Mouse (Mus musculus): ENCODE results near the gene Mrpl14.

DNA sequence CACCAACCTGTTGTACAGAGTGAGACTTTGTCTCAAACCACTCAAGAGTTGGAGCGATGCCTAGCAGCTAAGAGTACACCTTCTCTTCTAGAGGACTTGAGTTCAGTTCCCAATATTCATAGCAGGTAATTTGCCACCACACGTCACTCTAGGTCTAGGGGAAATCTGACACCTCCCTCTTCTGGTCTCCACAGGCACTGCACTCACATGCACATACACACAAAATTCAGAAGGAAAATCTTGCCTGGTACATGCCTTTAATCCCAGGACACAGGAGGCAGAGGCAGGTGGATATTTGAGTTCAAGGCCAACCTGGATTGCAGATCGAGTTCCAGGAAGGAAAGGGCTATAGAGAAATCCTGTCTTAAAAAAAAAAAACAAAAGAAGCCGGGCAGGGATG, 41.9 kb upstream of the Mrpl14 start:
- no peak for TF ChIP-seq CTCF (IDR thresholded peaks at IDR 0.05; ENCODE audit: low read depth, low read length)
- no peak for TF ChIP-seq POLR2A (IDR thresholded peaks at IDR 0.05; ENCODE audit: borderline replicate concordance, low read depth, low read length)
